Mouse (Mus musculus) gastrocnemius, postnatal 4 days (tissue): ENCODE results near the gene Fkbp2. TPM values are rescaled to one million over a fixed set of nuclear protein-coding genes. Genes with fewer than 3 reads are reported as not detected.
A peak's percentile ranks its signal among the peaks of the same experiment; 100 is the strongest.
"Not testable (repeated sequence)": the region's sequence is repeated elsewhere in the genome, so short reads cannot be mapped to it uniquely, and the experiment has no call there.

Experiments
- DNase-seq, 2 experiments: peaks; one replicate each; pipeline ENCODE4 v3.0.0; 2021 to 2022; ENCODE audit warnings: low spot score in 2 of 2, mixed read lengths in 2 of 2
- total RNA-seq, 2 experiments: library from RNA; stranded (reverse); gene quantifications; 2 replicates each; pipeline ENCODE4 v1.2.3; 2021

Fkbp2 gene
- total RNA-seq, 2 experiments from 2014 or later = 25.3 to 28.6 TPM

GRCm38 (mm10) chr19:6992011-6992858, 11.9 kb upstream of the Fkbp2 start, which contains the start of gene Dnajc4:
Gene Dnajc4 (minus strand): TSS chr19:6992572.
- DNase-seq = peak; percentile 91 to 96

- DNase-seq = not testable (repeated sequence)
Observed at GRCm38 (mm10) chr19:6991166-6991565, 10.9 kb upstream of the Fkbp2 start.

- DNase-seq = no peak
Observed at GRCm38 (mm10) chr19:6990712-6991111, 10.4 kb upstream of the Fkbp2 start.

GRCm38 (mm10) chr19:6989251-6989650, 8.9 kb upstream of the Fkbp2 start:
- DNase-seq = no peak

- DNase-seq = no peak
Observed at GRCm38 (mm10) chr19:6987904-6988285, 7.6 kb upstream of the Fkbp2 start.

- peak in 1 of 2 experiments; percentile 70 for DNase-seq
Observed at GRCm38 (mm10) chr19:6987061-6987903, 7.0 kb upstream of the Fkbp2 start, which contains the start of gene Vegfb. Gene Vegfb (minus strand): TSS chr19:6987651.

GRCm38 (mm10) chr19:6985951-6986708, 5.8 kb upstream of the Fkbp2 start:
- no peak for DNase-seq

- DNase-seq = no peak
Observed at GRCm38 (mm10) chr19:6985300-6985699, 5.0 kb upstream of the Fkbp2 start.

- DNase-seq = no peak
Observed at GRCm38 (mm10) chr19:6983621-6984020, 3.3 kb upstream of the Fkbp2 start.

GRCm38 (mm10) chr19:6981465-6981864, 1.2 kb upstream of the Fkbp2 start:
- DNase-seq = no peak

GRCm38 (mm10) chr19:6979486-6980380, 568 bp downstream of the Fkbp2 start:
- peak; percentile 100 for DNase-seq

GRCm38 (mm10) chr19:6979001-6979479, 1.3 kb downstream of the Fkbp2 start:
- no peak for DNase-seq

- DNase-seq = no peak
Observed at GRCm38 (mm10) chr19:6978639-6978974, 1.7 kb downstream of the Fkbp2 start.

GRCm38 (mm10) chr19:6977759-6978638, 2.3 kb downstream of the Fkbp2 start:
- no peak for DNase-seq

GRCm38 (mm10) chr19:6975537-6976521, 4.5 kb downstream of the Fkbp2 start, which contains the start of gene Plcb3:
Gene Plcb3 (minus strand): TSS chr19:6976470.
- DNase-seq = peak in 1 of 2 experiments; percentile 80

- DNase-seq = peak; percentile 80 to 89
Observed at GRCm38 (mm10) chr19:6974211-6975205, 5.8 kb downstream of the Fkbp2 start, which contains the start of gene Ppp1r14b. Gene Ppp1r14b (plus strand): TSS chr19:6974968.
